Mouse (Mus musculus): Measurements from ENCODE around the gene Nanos3. TPM values are rescaled to one million over a fixed set of nuclear protein-coding genes. Genes with fewer than 3 reads are reported as not detected.

Gene Nanos3
- 0.87 TPM in 1 of 2 replicates, not detected in the other for polyA plus RNA-seq (2012; ENCODE audit: insufficient read depth, low replicate concordance)

DNA sequence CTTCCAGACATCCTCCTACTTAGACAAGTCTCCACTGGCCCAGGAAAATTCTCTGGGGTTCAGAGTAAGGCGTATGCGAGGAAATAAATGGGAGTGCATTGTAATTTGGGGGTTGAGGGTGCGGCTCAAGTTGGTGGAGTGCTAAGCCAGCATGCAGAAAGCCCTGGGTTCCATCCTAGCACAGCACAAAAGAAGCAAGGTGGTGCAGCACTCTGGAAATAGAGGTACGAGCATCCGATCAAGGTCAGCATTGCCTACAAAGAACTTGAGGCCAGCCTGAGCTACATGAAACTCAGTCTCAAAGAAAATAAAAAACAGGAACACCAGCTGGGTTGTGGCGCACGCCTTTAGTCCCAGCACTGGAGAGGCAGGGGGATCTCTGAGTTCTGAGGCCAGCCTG, at the start of gene Nanos3:
Gene Nanos3, minus strand, starts transcription at position 101 of the 400 bp plus-strand sequence.
- Histone ChIP-seq H3K9me3 (peaks cover 9% of the 10 kb centered on the region; the same call in 1 of the 2 replicates), H3K4me1 (peaks cover 66% of the 10 kb centered on the region), H3K36me3 (replicated peaks; ENCODE audit: low read length) (peaks cover 3% of the 10 kb centered on the region), H3K4me3 (replicated peaks) (peak within 1 kb of the TSS; percentile 92), H3K27me3 (replicated peaks) (peaks cover 31% of the 10 kb centered on the region)
- TF ChIP-seq GATA1 (IDR thresholded peaks at IDR 0.05; ENCODE audit: borderline replicate concordance, low read length) (no peak), FLI1 (IDR thresholded peaks at IDR 0.05; ENCODE audit: low read length) (no peak)

DNA sequence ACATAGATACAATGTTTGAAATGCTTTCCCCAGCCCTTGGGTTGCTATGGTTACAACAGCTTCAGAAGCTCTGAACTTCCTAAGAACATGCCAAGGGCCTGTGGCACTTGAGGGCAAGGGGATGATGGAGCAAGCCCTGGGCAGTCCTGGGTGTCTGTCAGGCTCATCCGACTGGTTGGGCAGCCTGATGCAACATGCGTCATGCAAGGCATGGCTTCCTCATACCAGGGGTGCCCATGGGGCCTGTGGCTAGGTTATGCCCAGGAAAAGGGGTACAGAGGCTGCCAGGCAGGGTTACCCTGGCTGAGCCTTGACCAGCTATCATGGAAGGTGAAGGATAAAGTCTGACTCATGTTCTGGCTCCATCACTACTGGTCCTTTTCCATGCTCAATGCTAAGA, 48.0 kb upstream of the Nanos3 start:
- no peak overlapping the region for H3K4me3 ChIP-seq (replicated peaks)
- no peaks in the 10 kb centered on the region for H3K27me3 ChIP-seq (replicated peaks)
- H3K36me3 ChIP-seq (replicated peaks; ENCODE audit: low read length): peaks cover 68% of the 10 kb centered on the region
- peaks cover 54% of the 10 kb centered on the region for H3K4me1 ChIP-seq
- no peaks in the 10 kb centered on the region for H3K9me3 ChIP-seq
- no peak for TF ChIP-seq GATA1 (IDR thresholded peaks at IDR 0.05; ENCODE audit: borderline replicate concordance, low read length)
- TF ChIP-seq FLI1 (IDR thresholded peaks at IDR 0.05; ENCODE audit: low read length): no peak

DNA sequence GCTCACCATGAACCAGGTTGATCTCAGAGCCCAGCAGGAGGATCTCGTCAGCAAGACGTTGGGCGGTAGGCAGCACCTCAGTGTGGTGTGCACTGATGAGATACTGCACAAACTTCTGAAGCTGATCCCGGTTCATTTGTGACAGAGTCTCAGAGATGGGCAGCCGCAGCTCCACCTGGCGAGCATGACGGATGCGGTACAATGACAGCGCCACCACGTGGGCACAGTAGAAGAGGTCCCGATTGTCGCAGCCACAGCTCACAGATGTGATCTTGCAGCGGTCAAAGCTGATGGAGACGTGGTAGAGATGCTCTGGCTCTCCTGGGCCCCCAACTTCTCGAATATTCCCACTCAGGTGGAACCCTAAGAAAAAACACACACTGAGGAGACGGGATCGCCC, 45.7 kb upstream of the Nanos3 start:
- no peaks in the 10 kb centered on the region for H3K27me3 ChIP-seq (replicated peaks)
- H3K36me3 ChIP-seq (replicated peaks; ENCODE audit: low read length): peaks cover 92% of the 10 kb centered on the region
- H3K9me3 ChIP-seq: no peaks in the 10 kb centered on the region
- TF ChIP-seq GATA1 (IDR thresholded peaks at IDR 0.05; ENCODE audit: borderline replicate concordance, low read length): no peak
- TF ChIP-seq FLI1 (IDR thresholded peaks at IDR 0.05; ENCODE audit: low read length): no peak
- no peak overlapping the region for H3K4me3 ChIP-seq (replicated peaks)
- peaks cover 41% of the 10 kb centered on the region for H3K4me1 ChIP-seq

DNA sequence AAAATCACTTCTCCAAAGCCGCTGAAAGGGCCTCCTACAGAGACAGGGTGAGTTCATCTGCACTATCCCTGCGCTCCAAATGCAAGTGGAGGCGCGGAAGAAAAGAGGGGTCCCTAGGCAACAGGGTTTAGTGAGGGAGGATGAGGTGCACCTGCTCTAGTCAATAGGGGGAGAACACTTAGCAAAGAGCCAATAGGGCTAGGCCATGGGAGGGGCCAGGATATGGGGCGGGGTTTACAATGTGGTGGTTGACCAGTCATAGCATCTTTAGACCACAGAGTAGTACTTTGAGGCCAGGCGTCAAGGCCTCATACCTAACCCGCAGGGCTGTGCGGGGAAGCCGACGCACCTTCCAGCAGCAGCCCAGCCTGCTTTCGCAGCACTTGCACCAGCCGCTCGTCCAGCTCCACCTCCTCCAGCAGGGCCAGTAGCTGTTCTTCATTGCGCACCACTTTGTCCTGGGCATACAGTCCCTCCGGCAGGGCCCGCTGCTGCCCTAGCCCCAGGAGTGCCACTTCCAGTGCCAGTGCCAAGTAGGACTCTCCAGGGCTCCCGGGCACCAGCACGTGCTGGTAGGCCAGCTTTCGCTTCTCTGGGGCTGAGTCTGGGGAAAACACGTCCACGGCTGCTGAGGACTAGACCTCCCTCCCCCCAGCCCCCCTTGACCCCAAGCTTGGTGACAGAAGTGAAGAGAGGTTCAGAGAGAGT, 38.5 kb upstream of the Nanos3 start:
- TF ChIP-seq FLI1 (IDR thresholded peaks at IDR 0.05; ENCODE audit: low read length) (no peak), GATA1 (IDR thresholded peaks at IDR 0.05; ENCODE audit: borderline replicate concordance, low read length) (no peak)
- H3K4me1 ChIP-seq: peaks cover 24% of the 10 kb centered on the region
- H3K9me3 ChIP-seq: no peaks in the 10 kb centered on the region
- no peaks in the 10 kb centered on the region for H3K27me3 ChIP-seq (replicated peaks)
- H3K4me3 ChIP-seq (replicated peaks): peak overlapping the region; percentile 46
- peaks cover 91% of the 10 kb centered on the region for H3K36me3 ChIP-seq (replicated peaks; ENCODE audit: low read length)

DNA sequence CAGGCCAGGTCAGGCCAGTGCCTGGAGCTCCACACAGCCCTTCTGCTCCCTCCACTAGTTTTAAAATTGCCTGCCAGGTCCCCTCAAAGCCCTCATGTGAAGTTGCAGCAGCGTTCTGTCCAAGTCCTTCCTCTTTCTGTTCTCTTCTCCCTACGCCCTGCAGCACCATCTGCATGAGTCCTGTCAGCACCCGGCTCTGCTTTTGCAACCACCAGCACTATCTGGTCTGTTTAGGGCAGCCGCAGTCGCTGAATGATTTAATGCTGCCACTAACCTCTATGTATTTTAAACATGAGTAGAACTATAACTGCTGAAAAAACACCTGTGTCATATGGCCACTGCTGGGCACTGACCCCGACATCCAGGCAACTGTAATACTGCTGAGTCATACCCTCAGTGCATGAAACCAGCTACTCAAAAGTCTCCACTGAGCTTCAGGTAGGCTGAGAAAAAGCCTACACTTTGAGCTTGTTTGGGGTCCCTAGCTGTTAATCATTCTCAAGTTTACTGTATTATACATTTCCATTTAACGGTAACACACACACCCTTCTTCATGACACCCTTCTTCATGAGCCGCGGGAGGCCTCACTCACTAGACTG, 37.6 kb upstream of the Nanos3 start:
- H3K27me3 ChIP-seq (replicated peaks): no peaks in the 10 kb centered on the region
- no peaks in the 10 kb centered on the region for H3K9me3 ChIP-seq
- no peak overlapping the region for H3K4me3 ChIP-seq (replicated peaks)
- peaks cover 91% of the 10 kb centered on the region for H3K36me3 ChIP-seq (replicated peaks; ENCODE audit: low read length)
- H3K4me1 ChIP-seq: peaks cover 30% of the 10 kb centered on the region
- TF ChIP-seq FLI1 (IDR thresholded peaks at IDR 0.05; ENCODE audit: low read length): no peak

DNA sequence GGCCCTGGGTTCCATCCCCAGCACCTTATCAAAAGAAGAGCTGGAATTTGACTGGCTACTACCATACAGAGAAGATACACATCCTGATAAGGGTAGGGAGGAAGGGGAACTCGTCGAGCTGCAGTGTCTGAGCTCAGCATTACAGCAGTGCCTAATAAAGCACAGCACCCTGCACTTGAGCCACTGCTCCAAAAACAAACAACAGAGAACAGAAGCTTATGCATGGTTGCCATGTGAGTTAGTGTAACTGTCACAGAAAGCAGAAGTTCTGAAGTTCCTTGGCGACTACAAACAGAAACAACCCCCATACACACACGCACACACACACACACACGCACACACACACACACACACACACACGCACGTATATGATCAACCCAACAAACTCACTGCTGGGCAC, 35.1 kb upstream of the Nanos3 start:
- Histone ChIP-seq H3K36me3 (replicated peaks; ENCODE audit: low read length) (peaks cover 91% of the 10 kb centered on the region), H3K27me3 (replicated peaks) (no peaks in the 10 kb centered on the region), H3K9me3 (no peaks in the 10 kb centered on the region), H3K4me3 (replicated peaks) (no peak overlapping the region), H3K4me1 (peaks cover 30% of the 10 kb centered on the region)
- TF ChIP-seq FLI1 (IDR thresholded peaks at IDR 0.05; ENCODE audit: low read length) (no peak), GATA1 (IDR thresholded peaks at IDR 0.05; ENCODE audit: borderline replicate concordance, low read length) (no peak)

DNA sequence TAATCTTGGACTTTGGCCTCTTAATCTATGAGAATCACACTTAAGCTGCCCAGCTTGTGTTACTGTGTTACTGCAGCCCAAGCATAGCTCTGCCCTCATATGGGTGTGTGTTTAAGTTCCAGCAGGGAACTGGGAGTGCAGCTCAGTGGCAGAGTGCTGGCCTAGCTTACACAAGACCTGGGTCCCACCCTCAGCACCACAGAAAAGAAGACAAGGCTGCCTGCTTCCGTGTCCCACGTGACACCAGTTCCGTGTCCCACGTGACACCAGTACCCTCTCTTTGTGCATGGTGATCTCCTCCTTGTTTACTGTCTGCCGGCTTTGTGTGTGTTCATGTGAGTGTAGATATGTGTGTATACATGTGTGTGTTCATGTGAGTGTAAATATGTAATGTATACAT, 33.1 kb upstream of the Nanos3 start:
- TF ChIP-seq FLI1 (IDR thresholded peaks at IDR 0.05; ENCODE audit: low read length): no peak
- no peak for TF ChIP-seq GATA1 (IDR thresholded peaks at IDR 0.05; ENCODE audit: borderline replicate concordance, low read length)
- peaks cover 91% of the 10 kb centered on the region for H3K36me3 ChIP-seq (replicated peaks; ENCODE audit: low read length)

DNA sequence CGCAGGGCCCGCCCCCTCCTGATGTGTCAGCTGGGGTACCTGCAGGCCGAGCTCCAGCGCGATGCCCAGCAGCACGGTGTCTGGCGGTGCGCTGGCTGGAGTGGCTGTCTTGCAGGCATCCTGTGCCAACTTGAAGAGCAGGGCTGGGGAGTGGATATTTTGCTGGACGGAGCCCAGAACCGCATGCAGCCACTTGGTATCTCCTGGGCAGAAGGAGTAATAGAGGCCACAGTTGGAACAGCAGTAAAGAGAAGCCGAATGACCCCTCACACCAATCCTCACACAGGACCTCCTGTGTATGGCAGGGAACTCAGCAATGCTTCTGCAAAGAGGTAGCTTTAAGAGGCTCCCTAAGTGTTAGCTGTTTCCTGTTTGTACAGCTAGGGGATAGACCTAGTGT, 32.2 kb upstream of the Nanos3 start:
- Histone ChIP-seq H3K27me3 (replicated peaks) (no peaks in the 10 kb centered on the region), H3K9me3 (no peaks in the 10 kb centered on the region), H3K4me1 (peaks cover 22% of the 10 kb centered on the region), H3K36me3 (replicated peaks; ENCODE audit: low read length) (peaks cover 91% of the 10 kb centered on the region), H3K4me3 (replicated peaks) (no peak overlapping the region)
- no peak for TF ChIP-seq GATA1 (IDR thresholded peaks at IDR 0.05; ENCODE audit: borderline replicate concordance, low read length)
- no peak for TF ChIP-seq FLI1 (IDR thresholded peaks at IDR 0.05; ENCODE audit: low read length)

More for the DNA sequence above, 33.1 kb upstream of the Nanos3 start:
- Histone ChIP-seq H3K4me3 (replicated peaks) (no peak overlapping the region), H3K27me3 (replicated peaks) (no peaks in the 10 kb centered on the region), H3K9me3 (no peaks in the 10 kb centered on the region), H3K4me1 (peaks cover 27% of the 10 kb centered on the region)

DNA sequence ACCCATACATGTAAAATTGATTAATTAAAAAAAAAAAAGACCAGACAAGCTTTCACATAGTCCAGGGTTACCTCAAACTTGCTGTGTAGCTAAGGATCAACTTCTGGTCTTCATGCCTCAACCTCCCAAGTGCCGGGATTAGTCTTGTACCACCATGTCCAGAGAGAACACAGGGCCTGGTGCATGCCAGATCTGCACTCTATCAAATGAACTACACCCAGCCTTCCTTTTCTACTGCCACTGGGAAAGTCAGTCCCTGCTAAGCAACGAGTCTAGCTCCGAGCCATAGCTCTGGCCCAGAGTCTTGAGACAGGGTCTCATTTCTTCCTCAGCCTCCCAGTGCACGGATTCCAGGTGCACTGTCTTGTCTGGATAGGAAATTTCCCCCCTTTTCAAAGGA, 28.3 kb upstream of the Nanos3 start:
- Histone ChIP-seq H3K27me3 (replicated peaks) (no peaks in the 10 kb centered on the region), H3K4me3 (replicated peaks) (no peak overlapping the region), H3K36me3 (replicated peaks; ENCODE audit: low read length) (peaks cover 99% of the 10 kb centered on the region), H3K9me3 (no peaks in the 10 kb centered on the region), H3K4me1 (peaks cover 49% of the 10 kb centered on the region)
- TF ChIP-seq FLI1 (IDR thresholded peaks at IDR 0.05; ENCODE audit: low read length): no peak
- TF ChIP-seq GATA1 (IDR thresholded peaks at IDR 0.05; ENCODE audit: borderline replicate concordance, low read length): no peak

DNA sequence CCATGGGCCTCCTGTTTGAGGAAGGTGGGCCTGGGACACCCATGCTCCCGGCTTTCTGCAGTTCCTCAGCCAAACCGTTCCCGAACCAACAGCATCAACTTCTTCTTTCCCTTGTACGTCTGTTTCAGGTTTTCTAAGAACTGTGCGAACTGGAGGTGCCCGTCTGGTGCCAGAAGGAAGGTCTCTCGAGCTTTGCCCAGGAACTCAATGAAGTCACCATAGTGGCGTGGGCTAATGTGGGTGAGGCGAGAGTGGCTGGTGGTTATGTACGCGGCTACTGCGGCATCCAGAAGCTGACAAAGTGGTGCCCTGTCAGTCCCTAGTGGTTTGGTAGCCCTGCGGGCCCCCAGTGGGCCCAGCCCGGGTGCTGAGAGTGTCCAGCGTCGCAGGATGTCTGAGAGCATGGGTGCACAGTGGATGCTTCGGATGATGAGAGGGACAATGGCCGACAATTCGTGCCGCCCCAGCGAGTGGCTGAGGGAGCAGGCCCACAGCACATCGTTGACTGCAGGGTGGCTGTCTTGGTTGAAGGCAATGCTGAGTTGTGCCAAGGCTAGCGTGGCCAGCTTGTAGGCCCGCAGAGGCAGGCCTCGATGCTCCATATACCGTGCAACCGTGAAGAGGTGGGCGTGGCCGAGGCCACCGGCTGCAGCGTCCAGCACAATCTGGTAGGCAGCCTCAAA, 27.0 kb upstream of the Nanos3 start:
- peak overlapping the region; percentile 59 for H3K4me3 ChIP-seq (replicated peaks)
- peaks cover 55% of the 10 kb centered on the region for H3K4me1 ChIP-seq
- TF ChIP-seq GATA1 (IDR thresholded peaks at IDR 0.05; ENCODE audit: borderline replicate concordance, low read length) (no peak), FLI1 (IDR thresholded peaks at IDR 0.05; ENCODE audit: low read length) (no peak)
- no peaks in the 10 kb centered on the region for H3K27me3 ChIP-seq (replicated peaks)
- no peaks in the 10 kb centered on the region for H3K9me3 ChIP-seq
- peaks cover 99% of the 10 kb centered on the region for H3K36me3 ChIP-seq (replicated peaks; ENCODE audit: low read length)
